Mouse (Mus musculus) liver, embryonic 14.5 days (tissue): ENCODE measurements around the gene Tet3. TPM values are rescaled to one million over a fixed set of nuclear protein-coding genes. Genes with fewer than 3 reads are reported as not detected.
A peak's percentile ranks its signal among the peaks of the same experiment; 100 is the strongest.

Experiments used
- ATAC-seq: fragments of 200-750 bp; cut with Nextera tagmentation; 2 replicates; pipeline ENCODE4 v1.8.0; 2017; ENCODE audit warnings: moderate number of reproducible peaks, mild to moderate bottlenecking, moderate library complexity; ENCODE audit not compliant: insufficient read depth
- DNase-seq, 3 experiments: peaks; one replicate each; pipeline ENCODE4 v3.0.0-alpha.2; 2012 to 2013; ENCODE audit warnings: low read depth in 3 of 3, low spot score in 3 of 3
- H3K27ac ChIP-seq: fragments of 300-500 bp; sonication (generic); 2 replicates; pipeline ENCODE4 v1.5.1; 2014; ENCODE audit warnings: moderate library complexity, mild to moderate bottlenecking, control low read depth, inconsistent platforms
- H3K27me3 ChIP-seq: fragments of 300-500 bp; sonication (generic); 2 replicates; pipeline ENCODE4 v1.6.1; 2014; ENCODE audit warnings: mild to moderate bottlenecking, low read length, moderate library complexity; ENCODE audit not compliant: control insufficient read depth, insufficient read depth
- H3K36me3 ChIP-seq: fragments of 300-500 bp; sonication (generic); replicated peaks from 2 replicates; pipeline ENCODE4 v1.6.1; 2014; ENCODE audit warnings: low read depth; ENCODE audit not compliant: control insufficient read depth, insufficient read depth
- H3K4me1 ChIP-seq, 2 experiments: fragments of 200-500 bp in 1 of 2; fragments of 300-500 bp in 1 of 2; sonication (generic) in 1 of 2; replicated peaks; 2 replicates each; pipeline ENCODE4 v1.6.1; 2012 to 2014; ENCODE audit warnings: antibody characterized with exemption in 1 of 2, inconsistent platforms in 1 of 2, low read length in 1 of 2; ENCODE audit not compliant: control insufficient read depth in 2 of 2, insufficient read depth in 2 of 2
- H3K4me2 ChIP-seq: fragments of 300-500 bp; sonication (generic); 2 replicates; pipeline ENCODE4 v1.6.1; 2014; ENCODE audit warnings: low read depth, mild to moderate bottlenecking, control low read depth, moderate library complexity
- H3K4me3 ChIP-seq, 2 experiments: fragments of 200-500 bp in 1 of 2; fragments of 300-500 bp in 1 of 2; sonication (generic) in 1 of 2; 2 replicates each; pipeline ENCODE4 v1.5.1; 2012 to 2014; ENCODE audit warnings: low read depth in 2 of 2, low read length in 2 of 2, mild to moderate bottlenecking in 2 of 2, control low read depth in 1 of 2, inconsistent platforms in 1 of 2, moderate library complexity in 1 of 2; ENCODE audit not compliant: insufficient read depth in 1 of 2
- H3K9ac ChIP-seq: fragments of 300-500 bp; sonication (generic); replicated peaks from 2 replicates; pipeline ENCODE4 v1.6.1; 2014; ENCODE audit warnings: mild to moderate bottlenecking, control low read depth, moderate library complexity
- H3K9me3 ChIP-seq: fragments of 300-500 bp; sonication (generic); 2 replicates; pipeline ENCODE4 v1.6.1; 2016; ENCODE audit warnings: low read length, mixed read lengths; ENCODE audit not compliant: control insufficient read depth
- CTCF ChIP-seq: IDR thresholded peaks from 2 replicates; pipeline ENCODE4 v1.5.1; 2016; ENCODE audit warnings: antibody characterized with exemption, low read depth, control low read depth
- EP300 ChIP-seq: IDR thresholded peaks from 2 replicates; pipeline ENCODE4 v1.6.1; 2016; ENCODE audit warnings: antibody characterized with exemption, low read depth
- WGBS: fragments of 180-500 bp; shearing (Covaris S2); extraction: QIAGEN DNeasy Blood & Tissue Kit; methylation state at CpG from one replicate; pipeline ENCODE4 v1.1.7; 2014; ENCODE audit not compliant: insufficient replicate concordance; 5-methylcytosine and 5-hydroxymethylcytosine counted together
- microRNA-seq: library from miRNA; unstranded; fragments of <30 nt; microRNA quantifications from one replicate; pipeline ENCODE4, GENCODE M21; 2016
- polyA plus RNA-seq, 2 experiments: library from polyadenylated mRNA; depleted of rRNA in 1 of 2; stranded (reverse) in 1 of 2; unstranded in 1 of 2; fragments of >200 nt; fragmentation: Nextera tagmentation in 1 of 2; extraction: Ambion mirVana in 1 of 2; gene quantifications; 2 replicates each; pipeline versions ENCODE4 v1.2.1 to v1.2.3; 2012 to 2014

Tet3 gene
- polyA plus RNA-seq, 2 experiments: 3.1 to 7.7 TPM

GRCm38 (mm10) chr6:83312514-83312913, 146.4 kb downstream of the Tet3 start:
- Histone ChIP-seq H3K36me3 (peaks cover 57% of the 10 kb centered on the region), H3K9ac (peak overlapping the region; percentile 41), H3K4me1 (peaks cover 40 to 52% of the 10 kb centered on the region in 2 experiments), H3K4me2 (peak overlapping the region; percentile 45), H3K27me3 (no peaks in the 10 kb centered on the region), H3K4me3 (no peak overlapping the region), H3K9me3 (no peaks in the 10 kb centered on the region), H3K27ac (peak overlapping the region; percentile 84)
- ATAC-seq: peak; percentile 64
- peak; percentile 68 to 78 (median 72) for DNase-seq
- WGBS: 31% methylated on average over 8 of the region's 8 CpGs
- no peak for TF ChIP-seq CTCF
- TF ChIP-seq EP300: peak; percentile 79

Small RNAs within 50 kb of the gene (microRNA-seq; reads per million reads assigned to microRNA genes)
- gene Mir6374: not detected

Other genes starting within 250 kb of the Tet3 start
- gene Slc4a5, start 239.3 kb downstream of the Tet3 start, polyA plus RNA-seq (2012; rRNA removed): 1.1 and 1.4 TPM in 2 replicates
- 0.52 and 0.73 TPM in 2 replicates for gene Slc4a5, start 239.3 kb downstream of the Tet3 start, polyA plus RNA-seq (2014; fragmentation: Nextera tagmentation; extraction: Ambion mirVana)
- gene Mthfd2, start 133.2 kb downstream of the Tet3 start, polyA plus RNA-seq (2012; rRNA removed): 28.5 and 44.4 TPM in 2 replicates
- 66.0 and 67.7 TPM in 2 replicates for gene Mthfd2, start 133.2 kb downstream of the Tet3 start, polyA plus RNA-seq (2014; fragmentation: Nextera tagmentation; extraction: Ambion mirVana)
- gene Mob1a, start 133.1 kb downstream of the Tet3 start, polyA plus RNA-seq (2012; rRNA removed): 19.0 and 25.2 TPM in 2 replicates
- 39.4 and 43.3 TPM in 2 replicates for gene Mob1a, start 133.1 kb downstream of the Tet3 start, polyA plus RNA-seq (2014; fragmentation: Nextera tagmentation; extraction: Ambion mirVana)
- gene Bola3, start 109.9 kb downstream of the Tet3 start, polyA plus RNA-seq (2012; rRNA removed): 28.8 and 92.1 TPM in 2 replicates
- 342 and 357 TPM in 2 replicates for gene Bola3, start 109.9 kb downstream of the Tet3 start, polyA plus RNA-seq (2014; fragmentation: Nextera tagmentation; extraction: Ambion mirVana)
- gene Dguok, start 47.9 kb upstream of the Tet3 start, polyA plus RNA-seq (2012; rRNA removed): 14.6 and 16.8 TPM in 2 replicates
- 21.6 and 27.2 TPM in 2 replicates for gene Dguok, start 47.9 kb upstream of the Tet3 start, polyA plus RNA-seq (2014; fragmentation: Nextera tagmentation; extraction: Ambion mirVana)
- 2.3 and 2.7 TPM in 2 replicates for gene Actg2, start 77.2 kb upstream of the Tet3 start, polyA plus RNA-seq (2012; rRNA removed)
- gene Actg2, start 77.2 kb upstream of the Tet3 start, polyA plus RNA-seq (2014; fragmentation: Nextera tagmentation; extraction: Ambion mirVana): 1.4 and 2.4 TPM in 2 replicates
- gene Stambp, start 113.6 kb upstream of the Tet3 start, polyA plus RNA-seq (2012; rRNA removed): 5.1 and 6.2 TPM in 2 replicates
- 9.9 and 10.1 TPM in 2 replicates for gene Stambp, start 113.6 kb upstream of the Tet3 start, polyA plus RNA-seq (2014; fragmentation: Nextera tagmentation; extraction: Ambion mirVana)
- 3.3 and 3.9 TPM in 2 replicates for gene Clec4f, start 197.1 kb upstream of the Tet3 start, polyA plus RNA-seq (2012; rRNA removed)
- 4.1 and 5.3 TPM in 2 replicates for gene Clec4f, start 197.1 kb upstream of the Tet3 start, polyA plus RNA-seq (2014; fragmentation: Nextera tagmentation; extraction: Ambion mirVana)
- gene Cd207, start 218.8 kb upstream of the Tet3 start, polyA plus RNA-seq (2012; rRNA removed): 0.08 and 0.17 TPM in 2 replicates
- gene Cd207, start 218.8 kb upstream of the Tet3 start, polyA plus RNA-seq (2014; fragmentation: Nextera tagmentation; extraction: Ambion mirVana): 0.33 and 0.53 TPM in 2 replicates